Mouse (Mus musculus) megakaryocyte, embryonic 14.5 days (primary cell): ENCODE data around the gene Rab39. TPM values are rescaled to one million over a fixed set of nuclear protein-coding genes. Genes with fewer than 3 reads are reported as not detected.
A peak's percentile ranks its signal among the peaks of the same experiment; 100 is the strongest.

ENCODE experiments used
- H3K27me3 ChIP-seq: replicated peaks from 2 replicates; pipeline ENCODE3; 2012; ENCODE audit warnings: inconsistent platforms
- H3K36me3 ChIP-seq: replicated peaks from 2 replicates; pipeline ENCODE3; 2012; ENCODE audit warnings: low read length, inconsistent platforms, mixed read lengths
- H3K4me1 ChIP-seq: 2 replicates; pipeline ENCODE4 v1.6.1; 2012; ENCODE audit warnings: inconsistent platforms
- H3K4me3 ChIP-seq: replicated peaks from 2 replicates; pipeline ENCODE3; 2012; ENCODE audit warnings: moderate library complexity, mild to moderate bottlenecking, inconsistent platforms
- H3K9me3 ChIP-seq: 2 replicates; pipeline ENCODE4 v1.6.1; 2012; ENCODE audit warnings: inconsistent platforms
- FLI1 ChIP-seq: IDR thresholded peaks from 2 replicates; pipeline ENCODE4 v1.6.1; 2012; ENCODE audit warnings: low read length, inconsistent platforms, mixed read lengths
- GATA1 ChIP-seq: IDR thresholded peaks from 3 replicates; pipeline ENCODE4 v1.6.1; 2012; ENCODE audit warnings: mixed read lengths, low read length, inconsistent platforms, borderline replicate concordance
- polyA plus RNA-seq: library from polyadenylated mRNA; stranded (reverse); fragments of >175 nt; gene quantifications from 2 replicates; pipeline ENCODE4 v1.2.3, GENCODE M21; 2012; ENCODE audit warnings: low replicate concordance; ENCODE audit not compliant: insufficient read depth

The Rab39 gene
- polyA plus RNA-seq, result 0.31 TPM in 1 of 2 replicates, not detected in the other

DNA sequence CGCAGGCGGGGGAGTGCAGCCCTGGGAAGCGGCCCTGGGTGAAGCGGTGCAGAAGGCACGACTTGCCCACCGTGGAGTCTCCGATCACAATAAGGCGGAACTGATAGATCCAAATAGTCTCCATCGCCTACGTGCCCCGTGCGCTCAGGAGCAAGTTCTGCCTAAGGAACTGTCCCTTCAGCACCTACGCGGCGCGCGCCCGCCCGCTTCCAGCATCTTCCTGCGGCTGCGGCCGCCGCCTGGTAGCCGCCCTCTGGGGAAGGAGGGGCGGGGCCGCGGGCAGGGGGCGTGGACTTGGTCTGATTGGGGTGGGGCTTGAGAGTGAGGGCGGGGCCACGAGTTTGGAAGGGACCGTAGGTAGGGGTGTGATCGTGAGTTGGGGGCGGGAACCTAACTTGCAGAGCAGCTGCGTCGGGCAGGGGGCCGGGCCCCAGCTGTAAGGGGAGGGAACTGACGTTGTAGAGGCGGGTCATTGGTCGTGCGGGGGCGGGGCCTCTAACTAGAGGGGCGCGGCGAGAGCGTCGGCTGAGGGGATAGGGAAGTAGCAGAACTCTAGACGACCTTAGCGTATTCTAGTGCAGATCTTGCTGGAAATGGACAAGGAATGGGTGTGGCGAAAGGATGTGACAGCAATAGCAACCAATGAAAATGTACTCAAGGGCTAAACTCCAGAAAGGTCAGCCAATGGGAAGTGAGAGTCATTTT lies at the start of gene Rab39:
TSS of gene Rab39 (minus strand) at position 241 of the 705 bp plus-strand sequence.
- H3K4me3 ChIP-seq, result peak within 1 kb of the TSS; percentile 93
- peaks cover 18% of the 10 kb centered on the region for H3K4me1 ChIP-seq
- no peaks in the 10 kb centered on the region for H3K9me3 ChIP-seq
- no peak for TF ChIP-seq GATA1
- TF ChIP-seq FLI1, result no peak
- H3K36me3 ChIP-seq, result no peaks in the 10 kb centered on the region
- H3K27me3 ChIP-seq, result peaks cover 18% of the 10 kb centered on the region

DNA sequence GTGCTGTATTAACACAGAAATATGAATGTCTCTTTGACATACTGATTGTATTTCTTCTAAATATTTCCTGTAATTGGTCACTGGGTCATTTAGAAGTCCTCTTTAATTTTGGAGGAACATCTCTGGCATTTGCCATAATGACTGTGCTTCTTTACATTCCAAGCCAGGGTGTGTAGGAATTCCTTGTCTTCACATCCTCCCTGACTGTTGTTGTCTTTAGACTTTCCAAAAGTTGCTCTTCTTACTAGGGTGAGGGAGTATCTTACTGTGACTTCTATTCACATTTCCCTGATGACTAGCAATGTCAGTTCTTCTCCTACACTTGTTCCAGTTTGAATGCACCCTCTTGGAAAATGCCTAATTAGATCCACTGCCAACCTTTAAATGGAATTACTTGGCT lies 48.8 kb upstream of the Rab39 start:
- Histone ChIP-seq H3K27me3 (peaks cover 23% of the 10 kb centered on the region), H3K9me3 (no peaks in the 10 kb centered on the region), H3K4me1 (peaks cover 4% of the 10 kb centered on the region), H3K36me3 (no peaks in the 10 kb centered on the region), H3K4me3 (no peak overlapping the region)
- TF ChIP-seq FLI1 (no peak), GATA1 (no peak)

DNA sequence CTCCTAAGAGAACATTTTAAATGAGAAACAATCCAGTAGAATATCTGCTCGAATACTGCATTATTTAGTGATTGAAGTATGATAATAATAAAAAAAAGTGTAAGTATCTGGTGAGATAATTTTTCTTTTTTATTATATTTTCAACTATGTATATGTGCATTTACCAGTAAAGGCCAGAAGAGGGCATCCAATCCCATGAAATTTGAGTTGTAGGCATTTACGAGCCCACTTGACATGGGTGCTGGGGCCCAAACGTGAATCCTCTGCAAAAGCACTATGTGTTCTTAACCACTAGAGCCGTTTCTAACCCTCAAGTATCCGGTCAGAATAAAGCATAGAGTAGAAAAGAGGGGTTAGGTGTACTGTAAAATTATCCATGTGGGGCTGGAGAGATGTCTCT lies 44.9 kb upstream of the Rab39 start:
- Histone ChIP-seq H3K36me3 (no peaks in the 10 kb centered on the region), H3K4me3 (no peak overlapping the region), H3K4me1 (no peaks in the 10 kb centered on the region), H3K27me3 (peaks cover 16% of the 10 kb centered on the region), H3K9me3 (0 out of 2 replicates have a peak, but pooled peaks cover 3% of the 10 kb centered on the region)
- TF ChIP-seq FLI1, result no peak
- no peak for TF ChIP-seq GATA1

DNA sequence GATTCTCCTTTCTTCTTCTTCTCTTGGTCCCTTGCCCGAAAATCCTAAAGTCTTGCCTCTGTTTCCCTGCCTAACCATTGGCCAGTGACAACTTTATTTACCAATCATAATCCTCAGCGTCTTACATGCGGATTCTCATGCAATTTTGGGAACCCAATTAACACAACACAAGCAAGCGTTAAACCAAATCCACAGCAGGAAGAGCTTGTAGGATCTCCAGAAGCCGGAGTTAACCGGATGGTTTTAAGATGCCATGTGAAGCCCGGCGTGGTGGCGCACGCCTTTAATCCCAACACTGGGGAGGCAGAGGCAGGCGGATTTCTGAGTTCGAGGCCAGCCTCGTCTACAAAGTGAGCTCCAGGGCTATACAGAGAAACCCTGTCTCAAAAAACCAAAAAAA lies 44.4 kb upstream of the Rab39 start:
- Histone ChIP-seq H3K27me3 (peaks cover 13% of the 10 kb centered on the region), H3K4me1 (no peaks in the 10 kb centered on the region), H3K9me3 (0 out of 2 replicates have a peak, but pooled peaks cover 3% of the 10 kb centered on the region), H3K36me3 (no peaks in the 10 kb centered on the region), H3K4me3 (no peak overlapping the region)
- TF ChIP-seq GATA1, result no peak
- no peak for TF ChIP-seq FLI1

DNA sequence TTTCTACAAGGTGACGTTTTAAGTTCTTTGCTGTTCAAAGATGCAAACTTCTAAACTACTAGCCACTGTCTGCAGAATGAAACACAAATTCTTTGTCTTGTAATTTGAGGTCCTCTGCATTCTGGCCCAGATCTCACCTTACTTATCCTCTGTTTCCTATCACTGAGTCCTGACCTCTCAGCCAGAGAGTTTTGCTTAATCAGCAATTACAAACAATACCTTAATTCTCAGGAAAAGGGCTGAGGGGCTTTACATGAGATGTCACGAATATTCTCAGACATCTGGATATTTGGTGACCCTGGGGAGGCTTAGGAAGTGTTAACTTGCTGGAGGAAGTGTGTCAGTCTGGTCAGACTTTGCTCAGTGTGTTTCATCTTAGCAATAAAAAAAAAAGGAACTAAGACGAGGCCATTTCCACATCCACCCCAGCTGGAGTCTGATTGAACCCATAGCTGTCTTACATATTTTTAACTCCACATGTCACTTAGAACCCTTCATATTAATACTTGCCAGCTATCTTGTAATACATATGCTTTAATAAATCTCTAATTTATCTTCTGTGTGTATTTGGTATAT lies 34.9 kb upstream of the Rab39 start:
- no peak for TF ChIP-seq FLI1
- no peak for TF ChIP-seq GATA1

DNA sequence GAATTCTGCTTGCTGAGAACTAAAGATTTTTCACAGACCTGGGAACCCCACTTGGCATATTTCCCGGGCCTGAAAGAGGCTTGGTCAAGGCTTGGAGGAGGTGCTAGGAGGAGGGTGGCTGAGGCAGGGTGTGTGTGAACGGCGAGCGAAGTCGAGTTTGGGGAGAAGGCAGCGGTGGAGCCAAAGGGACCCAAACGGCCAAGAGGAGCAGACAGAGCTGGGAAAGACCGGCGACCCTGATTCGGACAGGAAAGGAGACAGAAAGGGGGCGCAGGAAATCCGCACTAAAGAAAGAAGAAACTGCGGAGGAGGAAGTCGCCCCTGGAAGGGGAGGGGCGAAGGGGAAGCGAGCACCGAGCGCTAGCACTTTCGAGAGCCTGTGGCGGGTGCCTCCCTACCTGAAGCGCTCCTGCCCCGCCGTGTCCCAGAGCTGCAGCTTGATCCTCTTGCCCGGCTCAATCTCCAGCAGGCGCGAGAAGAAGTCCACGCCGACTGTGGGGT lies 491 bp downstream of the Rab39 start:
- TF ChIP-seq FLI1 (no peak), GATA1 (no peak)
- H3K4me1 ChIP-seq, result peaks cover 18% of the 10 kb centered on the region
- H3K27me3 ChIP-seq, result peaks cover 18% of the 10 kb centered on the region
- no peaks in the 10 kb centered on the region for H3K36me3 ChIP-seq
- H3K9me3 ChIP-seq, result no peaks in the 10 kb centered on the region
- peak overlapping the region; percentile 93 for H3K4me3 ChIP-seq

More for the DNA sequence above, 34.9 kb upstream of the Rab39 start:
- Histone ChIP-seq H3K9me3 (peaks cover 6% of the 10 kb centered on the region; the same call in 1 of the 2 replicates), H3K27me3 (no peaks in the 10 kb centered on the region), H3K4me1 (no peaks in the 10 kb centered on the region), H3K36me3 (no peaks in the 10 kb centered on the region), H3K4me3 (no peak overlapping the region)

DNA sequence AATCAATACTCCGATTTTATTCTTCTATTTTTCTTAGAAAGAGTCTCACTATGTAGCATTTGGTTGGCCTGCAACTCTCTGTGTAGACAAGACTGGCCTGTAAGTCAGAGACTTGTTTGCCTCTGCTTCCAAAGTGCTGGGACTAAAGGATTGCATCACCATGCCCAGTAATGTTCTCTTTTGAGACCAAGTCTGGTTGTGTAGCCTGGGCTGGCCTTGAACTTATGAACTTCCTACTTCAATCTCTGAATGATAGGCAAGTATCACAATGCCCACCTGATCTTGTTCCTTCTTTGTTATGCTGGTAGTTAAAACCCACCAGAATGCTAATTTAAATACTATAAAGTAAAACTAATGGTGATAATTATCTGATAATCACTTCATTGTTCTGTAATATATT lies 3.0 kb downstream of the Rab39 start:
- H3K4me1 ChIP-seq, result peaks cover 18% of the 10 kb centered on the region
- no peaks in the 10 kb centered on the region for H3K9me3 ChIP-seq
- H3K4me3 ChIP-seq, result no peak overlapping the region
- TF ChIP-seq GATA1 (no peak), FLI1 (no peak)
- peaks cover 19% of the 10 kb centered on the region for H3K27me3 ChIP-seq
- no peaks in the 10 kb centered on the region for H3K36me3 ChIP-seq

DNA sequence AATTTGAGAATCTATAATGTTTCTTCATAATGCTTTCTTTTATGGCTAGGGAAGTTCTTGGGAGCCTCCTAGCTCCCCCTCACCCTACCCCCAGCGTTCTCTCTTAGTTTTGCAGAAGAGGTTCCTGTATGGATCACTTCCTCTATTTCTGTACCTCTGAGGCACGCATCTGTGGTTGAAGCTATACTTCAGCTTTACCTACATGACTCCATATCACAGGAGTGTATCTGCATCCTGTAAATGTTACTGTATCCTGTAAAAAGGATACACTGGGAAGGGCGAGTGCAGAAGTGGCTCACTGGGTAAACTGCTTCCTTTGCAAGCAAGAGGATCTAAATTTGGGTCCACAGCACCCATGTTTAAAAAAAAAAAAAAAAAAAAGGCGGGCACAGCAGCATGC lies 5.5 kb downstream of the Rab39 start:
- Histone ChIP-seq H3K4me1 (peaks cover 4% of the 10 kb centered on the region), H3K27me3 (peaks cover 18% of the 10 kb centered on the region), H3K4me3 (peak overlapping the region; percentile 33), H3K36me3 (no peaks in the 10 kb centered on the region), H3K9me3 (peaks cover 4% of the 10 kb centered on the region)
- TF ChIP-seq FLI1 (no peak), GATA1 (no peak)

DNA sequence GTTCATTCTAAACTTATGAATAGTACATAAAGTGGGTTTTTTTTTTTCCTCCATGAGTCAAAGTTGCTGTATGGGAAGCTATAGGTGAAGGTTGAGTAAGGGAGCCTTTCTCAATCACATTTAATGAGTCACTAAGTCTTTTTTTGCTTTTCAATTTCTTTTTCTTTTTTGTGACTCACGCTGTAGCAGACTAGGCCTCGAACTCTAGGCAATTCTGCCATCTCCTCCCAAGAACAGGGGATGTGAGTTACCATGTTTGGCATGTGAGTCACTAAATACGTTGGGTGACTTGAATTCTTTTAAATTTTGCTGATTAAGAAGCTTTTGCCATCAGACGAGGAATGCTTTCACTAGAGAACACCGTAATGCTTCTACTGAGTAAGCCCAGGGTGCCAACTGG lies 10.2 kb downstream of the Rab39 start:
- Histone ChIP-seq H3K27me3 (peaks cover 18% of the 10 kb centered on the region), H3K4me1 (peaks cover 18% of the 10 kb centered on the region), H3K36me3 (no peaks in the 10 kb centered on the region), H3K4me3 (no peak overlapping the region), H3K9me3 (peaks cover 8% of the 10 kb centered on the region)
- TF ChIP-seq FLI1 (no peak), GATA1 (no peak)

DNA sequence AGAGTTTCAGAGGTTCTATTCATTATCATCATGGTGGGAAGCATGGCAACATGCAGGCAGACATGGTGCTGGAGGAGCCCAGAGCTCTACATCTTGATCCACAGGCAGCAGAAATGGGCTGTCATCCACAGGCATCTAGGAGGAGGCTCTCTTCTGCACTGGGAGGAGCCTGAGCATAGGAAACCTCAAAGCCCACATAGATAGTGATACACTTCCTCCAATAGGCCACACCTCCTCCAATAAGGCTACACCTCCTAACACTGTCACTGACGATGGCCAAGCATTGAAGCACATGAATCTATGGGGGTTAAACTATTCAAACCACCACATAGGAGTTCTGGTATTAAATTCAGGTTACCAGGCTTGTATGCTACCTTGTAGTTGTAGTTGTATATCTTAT lies 12.3 kb downstream of the Rab39 start:
- peaks cover 18% of the 10 kb centered on the region for H3K27me3 ChIP-seq
- H3K4me1 ChIP-seq, result peaks cover 18% of the 10 kb centered on the region
- H3K36me3 ChIP-seq, result no peaks in the 10 kb centered on the region
- H3K9me3 ChIP-seq, result peaks cover 8% of the 10 kb centered on the region
- peak overlapping the region; percentile 5 for H3K4me3 ChIP-seq
- no peak for TF ChIP-seq FLI1
- TF ChIP-seq GATA1, result no peak
